Mouse (Mus musculus): ENCODE results near the gene Pacsin2.
"Not testable (repeated sequence)": the region's sequence is repeated elsewhere in the genome, so short reads cannot be mapped to it uniquely, and the experiment has no call there.

Gene Pacsin2

GRCm38 (mm10) chr15:83464083-83464904 is at the start of gene Pacsin2:
Gene Pacsin2, minus strand, starts transcription at chr15:83464606.
- peak; percentile 95 for DNase-seq (ENCODE audit: low spot score)

GRCm38 (mm10) chr15:83512489-83513281 is 48.3 kb upstream of the Pacsin2 start:
- DNase-seq (ENCODE audit: low spot score): no peak

DNA sequence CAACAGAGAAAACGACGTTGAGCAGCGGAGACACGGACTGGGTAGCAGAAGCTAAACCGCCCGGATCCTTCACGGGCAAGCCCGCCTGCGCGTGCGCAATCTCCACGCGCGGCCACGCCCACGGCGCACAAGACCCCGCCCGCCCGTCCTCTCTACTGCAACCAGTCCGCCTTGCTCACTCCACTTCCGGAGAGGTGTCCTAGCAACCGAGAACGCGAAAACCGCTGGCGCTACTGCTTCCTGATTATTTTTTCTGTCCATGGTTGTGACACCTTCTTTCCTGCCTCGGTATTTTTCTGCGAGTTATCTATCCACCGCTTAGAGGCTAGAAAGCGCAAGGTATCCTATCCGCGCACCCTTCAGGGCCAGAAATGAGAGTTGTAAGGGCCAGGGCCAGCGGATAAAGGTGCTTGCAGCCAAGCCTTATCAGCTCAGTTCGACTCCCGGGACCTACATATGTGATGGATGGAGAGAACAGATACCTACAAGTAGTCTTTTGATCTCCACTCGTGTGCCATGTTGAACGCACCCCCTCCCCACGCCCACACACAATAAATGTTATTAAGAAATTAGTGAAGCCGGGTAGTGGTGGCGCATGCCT is 46.5 kb upstream of the Pacsin2 start, which contains the start of gene Ttll1:
Ttll1 (minus strand) TSS at position 89 of the 601 bp plus-strand sequence.
- DNase-seq (ENCODE audit: low spot score): peak; percentile 91

GRCm38 (mm10) chr15:83509950-83510804 is 45.8 kb upstream of the Pacsin2 start:
- DNase-seq (ENCODE audit: low spot score): no peak

GRCm38 (mm10) chr15:83501483-83501882 is 37.1 kb upstream of the Pacsin2 start:
- not testable (repeated sequence) for DNase-seq (ENCODE audit: low spot score)

DNA sequence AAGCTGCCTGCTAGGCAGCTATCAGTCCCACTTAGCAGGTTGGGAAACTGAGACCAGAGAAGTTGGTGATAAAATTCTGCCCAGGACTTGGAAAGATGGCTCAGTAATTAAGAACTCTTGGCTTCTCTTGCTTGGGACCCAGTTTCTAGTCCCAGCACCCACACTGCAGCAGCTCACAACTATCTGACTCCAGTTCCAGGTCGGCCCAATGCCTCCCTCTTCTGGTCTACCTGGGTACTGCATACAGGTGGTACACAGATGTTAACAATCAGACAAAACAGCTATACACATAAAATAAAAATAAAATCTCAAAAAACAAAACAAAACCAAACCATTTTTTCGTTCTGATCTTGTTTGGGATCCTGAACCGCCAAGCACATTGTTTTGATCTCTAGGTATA is 35.9 kb upstream of the Pacsin2 start:
- DNase-seq (ENCODE audit: low spot score): no peak

- DNase-seq (ENCODE audit: low spot score): no peak
Measured at GRCm38 (mm10) chr15:83499211-83499755, 34.9 kb upstream of the Pacsin2 start.

- no peak for DNase-seq (ENCODE audit: low spot score)
Measured at GRCm38 (mm10) chr15:83497299-83497698, 32.9 kb upstream of the Pacsin2 start.

DNA sequence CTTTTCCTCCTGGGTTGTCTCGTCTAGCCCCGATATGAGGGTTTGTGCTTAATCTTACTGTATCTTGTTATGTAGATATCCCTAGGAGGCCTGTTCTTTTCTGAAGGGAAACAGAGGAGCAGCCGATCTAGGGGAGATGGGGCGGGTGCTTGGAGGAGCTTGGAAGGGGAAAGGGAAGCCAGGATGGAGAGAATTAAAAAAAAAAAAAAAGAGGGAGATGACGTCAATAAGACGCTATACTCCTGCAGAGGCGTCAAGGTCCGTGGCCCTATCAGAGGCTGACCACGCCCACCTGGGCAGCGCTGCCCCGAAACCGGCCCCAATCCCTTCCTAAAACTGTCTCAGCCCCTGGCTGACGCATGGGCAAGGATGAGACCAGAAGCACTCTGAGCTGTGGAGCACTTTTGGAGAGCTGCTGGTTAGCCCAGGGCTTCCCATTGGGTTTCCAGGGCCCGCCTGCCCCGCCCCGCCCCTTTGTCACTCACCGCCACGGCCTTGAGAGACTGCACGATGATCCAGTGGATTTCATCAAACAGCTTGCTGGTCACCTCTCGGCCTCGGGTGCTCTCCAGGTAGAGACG is 31.5 kb upstream of the Pacsin2 start:
- DNase-seq (ENCODE audit: low spot score): no peak

DNA sequence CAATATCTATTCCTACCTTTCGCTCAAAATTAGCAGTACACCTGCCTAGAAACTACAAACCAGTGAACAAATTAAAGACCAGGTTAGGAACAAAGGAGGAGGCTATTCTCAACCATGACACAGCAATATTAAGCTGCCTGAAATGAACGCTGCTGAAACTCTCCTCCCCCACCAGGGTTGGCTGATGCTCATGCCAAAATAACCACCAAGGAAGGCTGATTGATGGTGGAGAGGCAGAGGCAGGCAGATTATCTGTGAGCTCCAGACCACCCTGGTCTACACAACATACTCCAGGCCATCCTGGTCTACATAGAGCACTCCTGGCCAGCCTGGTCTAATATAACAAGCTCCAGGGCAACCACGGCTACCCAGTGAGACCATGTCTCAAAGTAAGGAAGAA is 30.8 kb upstream of the Pacsin2 start:
- no peak for DNase-seq (ENCODE audit: low spot score)

DNA sequence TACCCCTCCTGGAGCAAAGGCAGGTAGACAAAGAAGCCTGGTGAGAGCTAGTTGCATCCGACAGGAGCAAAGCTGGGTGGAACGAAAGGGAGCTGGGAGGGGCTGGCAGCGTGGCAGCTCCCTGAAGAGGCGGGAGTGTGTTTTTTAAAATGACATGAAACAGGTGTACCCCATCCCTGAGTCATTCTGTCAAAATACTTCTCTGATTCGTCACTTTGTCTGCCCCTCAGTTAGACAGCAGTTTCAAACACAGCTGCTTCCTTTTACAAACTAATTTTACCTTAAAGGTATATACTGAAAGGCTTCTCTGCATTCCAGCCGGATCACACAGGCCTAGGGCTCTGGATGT is 30.1 kb upstream of the Pacsin2 start:
- no peak for DNase-seq (ENCODE audit: low spot score)

DNA sequence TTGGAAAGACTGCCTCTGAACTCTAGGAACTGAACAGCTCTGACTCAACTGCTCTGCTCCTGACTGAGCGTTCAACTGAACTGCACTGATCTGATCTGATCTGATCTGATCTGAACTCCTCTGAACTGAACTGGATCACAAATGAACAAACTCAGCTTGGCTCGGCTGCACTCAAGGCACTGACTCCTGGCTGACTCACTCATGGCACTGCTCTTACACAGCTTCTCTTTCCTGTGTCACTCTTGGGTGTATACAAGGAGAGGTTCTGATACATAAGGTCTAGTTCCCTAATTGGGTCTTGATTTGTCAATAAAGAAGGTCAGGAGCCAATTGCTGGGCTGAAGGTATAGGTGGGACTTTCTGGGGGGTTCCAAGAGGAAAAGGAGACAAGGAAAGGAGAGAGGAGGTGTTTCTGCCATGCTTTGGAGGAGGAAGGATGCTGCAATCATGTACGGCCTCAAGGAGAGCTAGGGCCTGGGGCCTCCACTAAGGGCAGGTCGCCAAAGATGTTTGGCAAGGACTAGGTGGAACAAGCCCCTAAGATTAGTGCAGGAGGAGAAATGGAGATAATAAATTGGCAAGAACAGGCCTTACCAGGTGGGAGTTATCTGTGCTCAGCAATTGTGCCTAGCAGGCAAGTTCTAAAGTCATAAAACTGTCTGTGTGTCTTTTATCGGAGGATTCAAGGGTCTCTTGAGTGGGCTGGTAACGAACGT is 29.6 kb upstream of the Pacsin2 start:
- no peak for DNase-seq (ENCODE audit: low spot score)

DNA sequence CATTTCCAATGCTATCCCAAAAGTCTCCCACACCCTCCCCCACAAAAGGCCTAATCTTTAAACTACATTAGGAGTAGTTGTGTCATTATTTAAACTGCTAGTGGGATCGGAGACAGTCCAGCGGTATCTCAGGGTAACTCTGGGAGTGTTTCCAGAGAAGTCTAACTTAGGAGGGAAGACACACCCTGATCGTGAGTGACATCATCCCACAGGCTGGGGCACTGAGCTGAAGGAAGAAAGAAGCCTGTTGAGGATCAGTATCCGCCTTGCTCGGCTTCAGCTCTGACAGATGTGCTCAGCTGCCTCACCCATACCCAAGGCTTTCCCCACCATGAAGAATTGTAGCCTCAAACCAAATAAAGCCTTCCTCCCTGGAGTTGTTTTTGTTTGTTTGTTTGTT is 27.5 kb upstream of the Pacsin2 start:
- DNase-seq (ENCODE audit: low spot score): no peak

DNA sequence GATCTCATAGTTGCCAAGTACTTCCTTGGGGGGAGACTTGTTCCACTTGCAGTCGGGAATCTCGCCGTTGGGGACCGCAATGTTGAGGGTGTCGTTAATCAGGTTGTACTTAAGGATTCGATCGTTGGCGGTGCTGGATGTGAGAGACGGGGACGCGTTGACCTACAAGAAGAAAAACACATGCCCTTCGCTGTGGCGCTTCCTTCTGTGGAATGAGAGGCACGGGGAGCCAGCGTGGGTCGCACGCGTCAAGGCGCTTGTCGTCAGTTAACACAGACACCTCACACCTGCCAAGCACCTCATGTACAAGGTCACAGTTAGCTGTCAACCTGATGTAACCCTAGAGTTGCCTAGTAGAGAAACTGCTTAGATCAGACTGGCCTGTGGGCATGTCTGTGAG is 25.1 kb upstream of the Pacsin2 start:
- DNase-seq (ENCODE audit: low spot score): no peak

DNA sequence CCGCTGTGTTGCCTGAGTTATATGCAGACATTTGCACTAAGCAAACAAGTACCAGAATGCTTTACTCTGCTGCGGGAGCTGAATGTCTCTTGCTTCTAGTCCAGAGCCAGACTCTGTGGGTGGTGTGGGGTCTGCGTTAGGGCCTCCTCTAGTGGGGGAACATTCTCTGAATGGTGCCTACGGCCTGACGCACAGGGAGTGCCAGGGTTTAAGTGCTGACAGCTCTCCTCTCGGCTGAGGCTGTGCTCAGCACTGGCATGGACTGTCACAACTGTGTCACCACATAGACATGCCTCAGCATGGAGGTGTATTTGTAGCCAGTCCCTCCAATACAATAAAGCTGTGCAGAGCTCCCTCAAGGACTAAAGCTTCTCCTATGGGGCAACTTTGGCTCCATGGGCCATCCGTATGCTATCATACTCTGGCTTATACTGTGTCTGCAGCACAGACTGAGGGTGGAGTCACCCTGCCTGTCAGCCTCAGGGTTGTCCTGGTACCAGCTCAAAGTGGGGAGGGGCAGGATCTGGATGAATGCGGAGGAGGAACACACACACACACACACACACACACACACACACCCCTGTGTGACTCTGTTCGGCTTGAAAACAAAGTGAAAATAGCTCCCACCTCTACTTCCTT is 23.2 kb upstream of the Pacsin2 start:
- DNase-seq (ENCODE audit: low spot score): no peak

GRCm38 (mm10) chr15:83484311-83484710 is 19.9 kb upstream of the Pacsin2 start:
- no peak for DNase-seq (ENCODE audit: low spot score)

- DNase-seq (ENCODE audit: low spot score): no peak
Measured at GRCm38 (mm10) chr15:83483482-83483881, 19.1 kb upstream of the Pacsin2 start.

DNA sequence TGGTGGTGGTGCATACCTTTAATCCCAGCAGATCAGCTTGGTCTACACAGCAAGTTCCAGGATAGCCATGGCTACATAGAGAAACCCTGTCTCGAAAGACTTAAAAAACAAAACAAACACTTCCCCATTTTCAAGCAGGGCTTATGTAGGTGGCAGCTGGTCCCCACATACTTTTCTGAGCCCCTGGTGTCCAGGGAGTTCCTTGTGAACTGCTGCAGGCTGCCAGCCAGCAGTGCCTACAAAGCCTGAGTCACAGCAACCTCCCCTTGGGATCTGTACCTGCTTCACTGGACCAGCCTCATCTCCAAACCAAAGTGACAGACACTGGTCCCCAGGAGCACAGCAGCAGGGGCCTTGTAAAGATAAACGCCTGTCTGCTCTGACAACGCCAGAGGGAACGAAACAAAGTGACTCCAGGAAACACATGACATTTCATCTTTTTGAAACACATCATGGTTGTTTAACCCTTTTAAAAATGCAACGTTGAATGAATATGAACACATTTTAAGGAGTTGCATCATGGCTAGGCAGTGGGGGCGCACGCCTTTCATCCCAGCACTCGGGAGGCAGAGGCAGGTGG is 18.3 kb upstream of the Pacsin2 start:
- no peak for DNase-seq (ENCODE audit: low spot score)

DNA sequence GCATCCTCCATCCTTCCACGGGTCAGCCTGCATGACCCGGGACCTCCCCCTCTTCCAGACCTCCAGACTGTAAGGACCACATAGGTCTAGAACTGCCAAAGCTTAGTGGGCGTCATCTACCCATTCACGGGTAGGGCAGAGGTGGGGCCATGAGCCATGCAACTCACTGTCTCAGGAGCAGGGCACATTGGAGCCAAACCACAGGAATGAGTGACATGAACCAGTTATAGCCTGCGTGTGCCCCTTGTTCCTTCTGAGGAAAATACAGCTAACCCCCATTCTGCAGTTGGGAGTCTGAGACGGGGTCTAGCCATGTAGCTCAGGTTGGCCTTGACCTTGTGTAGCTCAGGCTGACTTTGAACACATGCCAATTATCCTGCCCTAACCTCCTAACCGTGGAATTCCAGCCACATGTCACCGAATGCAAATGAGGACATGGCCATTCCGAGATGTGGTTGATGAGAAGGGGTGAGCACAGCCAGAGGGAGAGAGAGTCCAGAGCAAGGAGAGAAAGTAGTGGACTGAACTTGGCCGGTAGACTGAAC is 16.9 kb upstream of the Pacsin2 start:
- DNase-seq (ENCODE audit: low spot score): no peak
